Mouse (Mus musculus) activated CD4-positive, CD25-positive, alpha-beta regulatory T cell (primary cell): ENCODE measurements around the gene Bod1. TPM values are rescaled to one million over a fixed set of nuclear protein-coding genes. Genes with fewer than 3 reads are reported as not detected.

Source experiments
- polyA plus RNA-seq, 2 experiments: library from polyadenylated mRNA; unstranded; fragments of 100-300 nt; shearing (Covaris generic); gene quantifications; one replicate each; pipeline ENCODE4 v1.2.1; 2017

Bod1 gene
- polyA plus RNA-seq, result 10 to 100 TPM; 18.8 to 28.8 TPM

DNA sequence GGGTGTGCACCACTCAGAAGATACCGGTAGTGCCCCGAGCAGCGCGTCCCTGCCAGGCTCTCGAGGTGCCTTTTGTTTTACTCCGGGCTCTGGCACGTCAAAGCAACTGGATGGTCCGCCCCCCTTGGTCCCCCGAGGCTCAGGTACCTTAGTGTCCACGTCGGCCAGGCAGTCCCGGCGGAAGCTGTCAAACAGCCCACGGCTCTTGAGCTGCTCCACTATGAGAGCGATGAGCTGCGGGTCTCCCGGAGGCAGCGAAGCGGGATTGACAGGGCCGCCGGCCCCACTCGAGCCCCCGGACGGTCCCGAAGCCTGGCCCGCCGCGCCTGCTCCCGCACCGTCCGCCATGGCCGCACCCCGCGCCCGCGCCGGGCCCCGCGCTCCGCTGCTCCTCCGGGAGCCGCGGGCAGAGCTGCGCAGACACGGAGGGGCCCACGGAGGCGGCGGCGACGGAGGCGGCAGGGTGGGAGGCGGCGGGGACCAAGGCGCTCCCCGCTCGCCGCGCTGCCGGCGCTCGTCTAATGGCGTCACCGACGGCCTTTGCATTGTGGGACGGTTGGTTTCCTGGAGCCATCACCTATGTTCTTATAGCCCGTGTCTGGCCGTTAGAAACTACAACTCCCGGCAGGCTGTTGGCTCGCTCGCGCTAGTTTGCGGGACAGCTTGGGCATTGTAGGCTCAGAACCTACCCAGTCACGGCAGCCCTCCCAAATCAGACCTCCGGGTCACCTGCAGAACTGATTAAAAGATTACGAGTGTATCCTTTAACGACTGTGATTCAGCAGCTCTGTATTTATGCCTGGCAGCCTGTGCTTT is at the start of gene Bod1:
Gene Bod1, minus strand, starts transcription at position 532 of the 816 bp plus-strand sequence.

Other genes starting within 250 kb of the Bod1 start
- gene Cpeb4, start 200.3 kb upstream of the Bod1 start, polyA plus RNA-seq, result 10 to 100 TPM in 1 of 2 experiments, 1 to 10 TPM in 1; 7.3 to 13.8 TPM